Mouse (Mus musculus) neural tube, embryonic 10.5 days (tissue): ENCODE measurements at regions not wholly inside any gene's neighbourhood (a gene's known extent, or its start where the extent isn't known, plus 50 kb on each side); places are given as distances from the start of the nearest gene placed in this dataset.
"Not testable (repeated sequence)": the region's sequence is repeated elsewhere in the genome, so short reads cannot be mapped to it uniquely, and the experiment has no call there.

Experiments
- DNase-seq: peaks from one replicate; pipeline ENCODE4 v3.0.0-alpha.2; 2017; ENCODE audit warnings: low spot score; ENCODE audit errors: extremely low spot score

DNA sequence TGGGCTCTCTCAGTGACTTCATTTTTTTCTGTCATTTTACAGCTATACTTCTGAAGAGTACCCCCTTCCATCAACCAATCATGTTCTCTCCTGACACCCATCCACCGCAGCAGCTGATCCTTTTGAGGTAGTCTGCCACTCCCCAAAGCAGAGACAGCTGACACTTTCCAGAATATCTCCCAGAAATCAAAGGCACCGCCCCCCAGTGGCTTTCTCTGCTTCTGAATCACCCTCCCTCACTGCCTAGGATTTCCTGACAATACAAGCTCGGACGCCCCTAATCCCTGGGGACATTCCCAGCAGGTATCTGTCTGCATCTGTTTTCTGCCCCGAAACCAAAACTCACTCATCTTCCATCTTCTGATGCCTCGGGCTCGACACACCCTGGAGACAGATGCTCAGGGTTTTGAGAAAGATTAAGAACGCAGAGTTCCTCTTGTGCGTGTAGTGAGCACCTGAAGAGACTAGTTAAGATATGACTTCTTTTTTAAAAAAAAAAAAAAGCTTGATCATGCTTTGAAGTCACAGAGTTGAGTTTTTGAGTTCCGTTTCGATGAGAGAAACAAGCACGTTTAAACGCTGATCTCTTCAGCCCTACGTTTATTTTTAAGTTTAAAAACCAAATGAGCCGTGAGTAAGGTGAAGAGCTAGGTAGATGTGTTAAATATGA lies 292.8 kb downstream of the Gadd45g start:
- no peak for DNase-seq

GRCm38 (mm10) chr13:52140221-52140620 lies 293.7 kb downstream of the Gadd45g start:
- DNase-seq: no peak

GRCm38 (mm10) chr13:52144066-52144465 lies 297.6 kb downstream of the Gadd45g start:
- not testable (repeated sequence) for DNase-seq

- no peak for DNase-seq
These were observed 299.4 kb downstream of the Gadd45g start for GRCm38 (mm10) chr13:52145926-52146325.

- no peak for DNase-seq
These were observed 303.8 kb downstream of the Gadd45g start for GRCm38 (mm10) chr13:52150281-52150680.

GRCm38 (mm10) chr13:52151777-52152176 lies 305.3 kb downstream of the Gadd45g start:
- no peak for DNase-seq

GRCm38 (mm10) chr13:52152221-52152620 lies 305.7 kb downstream of the Gadd45g start:
- no peak for DNase-seq

DNA sequence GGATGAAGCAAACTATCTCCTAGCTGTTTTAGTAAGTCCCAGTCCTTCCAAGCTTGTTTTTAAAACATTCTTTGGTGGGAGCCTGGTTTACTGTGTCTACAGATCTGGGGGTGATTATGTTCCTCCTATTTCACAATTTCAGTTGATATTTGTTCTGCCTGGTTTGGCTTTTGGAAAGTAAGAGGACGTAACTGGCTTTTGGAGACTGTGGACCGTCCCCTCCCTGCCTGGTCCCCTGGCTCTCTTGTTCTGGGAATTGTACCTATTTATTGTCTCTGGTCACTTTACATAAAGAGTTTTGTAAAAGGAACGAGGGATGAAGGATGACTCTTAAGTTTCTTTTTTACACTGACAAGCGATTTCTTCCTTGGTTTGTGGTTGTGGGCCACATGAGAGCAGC lies 306.6 kb downstream of the Gadd45g start:
- no peak for DNase-seq

- DNase-seq: no peak
These were observed 307.1 kb downstream of the Gadd45g start for GRCm38 (mm10) chr13:52153576-52153975.

- DNase-seq: no peak
These were observed 307.8 kb downstream of the Gadd45g start for GRCm38 (mm10) chr13:52154111-52154843.

DNA sequence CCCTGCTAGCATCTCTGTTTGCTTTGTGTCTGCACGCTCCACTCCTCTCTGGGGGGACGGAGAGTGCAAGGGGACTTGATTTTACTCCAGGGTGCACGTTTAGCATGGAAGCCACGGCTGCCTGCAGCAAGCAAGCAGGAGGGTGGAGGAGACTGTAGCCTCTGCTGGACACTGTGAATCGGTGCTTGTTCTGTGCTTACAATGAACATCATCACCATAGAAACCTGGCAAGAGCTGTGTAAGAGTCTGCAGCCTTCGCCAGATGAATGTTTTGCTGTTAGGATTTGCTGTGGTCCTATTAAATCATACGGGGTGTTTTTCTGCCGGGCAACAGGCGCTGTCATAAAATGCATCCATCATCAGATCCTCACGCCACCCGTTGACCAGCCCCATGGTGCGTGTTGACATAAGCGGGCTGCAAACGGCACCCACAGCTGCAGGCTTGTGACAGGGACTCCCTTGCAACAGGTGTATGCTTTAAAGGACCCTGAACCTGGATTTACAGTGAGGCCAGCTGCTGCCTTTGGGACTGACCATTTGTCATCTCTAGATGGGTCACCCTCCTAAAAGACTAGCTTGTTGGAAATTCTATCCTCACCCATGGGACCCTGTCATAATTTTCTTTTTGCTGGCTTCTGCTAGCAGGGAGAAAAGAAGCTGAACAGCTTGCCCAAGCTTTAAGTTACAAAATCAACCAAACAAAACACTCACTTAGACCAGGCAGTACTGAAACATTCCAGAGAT lies 308.5 kb downstream of the Gadd45g start:
- DNase-seq: no peak

GRCm38 (mm10) chr13:52155588-52156086 lies 309.2 kb downstream of the Gadd45g start:
- DNase-seq: no peak

DNA sequence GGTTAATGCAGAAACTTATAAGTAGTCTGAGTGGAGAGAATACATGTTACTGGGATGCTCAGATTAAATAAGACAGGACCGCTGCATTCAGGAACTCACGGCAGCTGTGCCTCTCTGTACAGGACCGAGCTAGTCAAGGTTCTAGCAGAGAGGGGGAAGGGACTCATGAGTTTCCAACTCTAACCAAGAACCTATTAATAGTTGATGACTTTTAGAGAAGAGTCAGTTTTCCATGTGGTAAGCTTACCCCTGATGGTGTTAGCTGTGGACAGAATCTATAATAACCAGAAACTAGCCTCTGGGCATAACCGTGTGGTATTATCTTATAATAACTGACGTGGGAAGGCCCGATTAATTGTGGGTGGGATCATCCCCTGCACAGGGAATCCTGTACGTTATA lies 316.2 kb downstream of the Gadd45g start:
- no peak for DNase-seq

GRCm38 (mm10) chr13:52165531-52165930 lies 319.1 kb downstream of the Gadd45g start:
- DNase-seq: no peak

GRCm38 (mm10) chr13:52167968-52168367 lies 321.5 kb downstream of the Gadd45g start:
- no peak for DNase-seq

DNA sequence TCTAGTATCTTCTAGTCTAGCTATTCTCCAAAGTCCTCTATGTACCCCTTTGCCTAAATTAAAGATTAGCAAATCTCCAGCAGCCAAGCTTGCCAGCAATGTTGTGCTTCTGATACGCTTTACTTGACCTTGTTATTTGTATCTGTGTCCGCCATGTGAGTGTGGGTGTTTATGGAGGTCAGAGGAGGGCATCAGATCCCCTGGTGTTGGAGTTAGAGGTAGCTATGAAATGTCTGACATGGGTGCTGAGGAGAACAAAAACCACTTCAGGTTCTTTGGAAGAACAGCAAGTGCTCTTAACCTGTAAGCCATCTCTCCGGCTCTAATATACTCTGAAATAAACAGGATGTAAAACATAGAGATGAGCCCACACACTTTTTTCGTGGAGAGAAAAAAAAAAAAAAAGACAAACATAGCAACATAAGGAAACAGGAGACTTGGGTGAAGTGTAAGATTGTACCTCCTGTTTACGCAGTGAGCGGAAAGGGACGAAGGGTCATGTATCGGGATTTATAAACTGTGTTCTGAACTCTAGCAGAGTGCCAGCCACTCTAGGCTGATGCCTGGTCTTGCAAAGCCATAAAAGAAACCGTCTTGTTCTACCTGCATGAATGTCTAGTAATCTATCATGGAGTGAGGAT lies 326.3 kb downstream of the Gadd45g start:
- DNase-seq: no peak

DNA sequence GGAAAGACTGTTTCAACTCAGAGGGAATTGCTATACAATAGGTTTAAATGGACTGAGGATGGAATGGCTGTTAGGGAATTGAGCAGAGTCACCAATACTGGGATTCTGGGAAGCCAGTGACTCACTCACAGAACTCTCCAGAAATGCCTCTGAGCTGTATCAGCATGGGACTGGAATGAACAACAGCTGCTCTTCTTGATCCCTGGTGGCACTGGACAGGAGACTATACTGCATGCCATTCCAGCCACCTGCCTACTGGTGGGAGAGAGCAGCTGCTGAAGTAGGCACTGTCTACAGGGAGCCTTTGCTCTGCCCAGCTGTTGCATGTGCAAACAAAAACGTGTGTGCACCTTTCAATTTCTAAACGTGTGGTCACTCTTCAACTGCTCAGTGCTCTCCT lies 329.2 kb downstream of the Gadd45g start:
- no peak for DNase-seq

- DNase-seq: no peak
These were observed 333.5 kb downstream of the Gadd45g start for GRCm38 (mm10) chr13:52179977-52180376.

- no peak for DNase-seq
These were observed 337.2 kb downstream of the Gadd45g start for GRCm38 (mm10) chr13:52183635-52184034.

DNA sequence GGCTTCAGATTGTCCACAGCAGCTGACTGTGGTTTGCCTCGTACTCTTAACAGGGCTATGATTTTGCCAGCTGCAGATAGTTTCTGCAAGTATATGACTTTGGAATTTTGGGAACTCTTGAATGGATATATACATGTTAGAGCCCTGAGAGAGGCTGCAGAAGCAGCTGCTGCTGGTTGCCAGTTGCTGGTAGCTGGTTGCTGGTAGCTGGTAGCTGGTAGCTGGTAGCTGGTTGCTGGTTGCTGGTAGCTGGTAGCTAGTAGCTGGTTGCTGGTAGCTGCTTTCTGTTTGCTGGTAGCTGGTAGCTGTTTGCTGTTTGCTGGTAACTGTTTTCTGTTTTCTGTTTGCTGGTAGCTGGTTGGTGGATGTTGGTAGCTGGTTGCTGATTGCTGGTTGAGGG lies 339.1 kb downstream of the Gadd45g start:
- no peak for DNase-seq

- DNase-seq: no peak
These were observed 341.5 kb downstream of the Gadd45g start for GRCm38 (mm10) chr13:52187841-52188604.
